ENCODE assay signal across 18 mouse cellular contexts in genomic region chr12:36289634-36290033, GRCm38 (mm10). TPM values are rescaled to one million over a fixed set of nuclear protein-coding genes. Genes with fewer than 3 reads are reported as not detected.
A peak's percentile ranks its signal among the peaks of the same experiment; 100 is the strongest.
DNase-seq lines count a peak whose midpoint lies in the region.
"Had no signal": no experiment of that assay in that cellular context is flagged by ENCODE, and none has a peak within 500 bp of the region (broad histone marks: within the 10 kb centered on the region; RNA-seq: fewer than 3 reads in every experiment).

No protein-coding gene starts in this region.

- intact Hi-C loops in left cerebral cortex, postnatal 4 days (cut with DNase I): no loop called here
- intact Hi-C loops in left cerebral cortex, postnatal 25 days (cut with DNase I): no loop called here

- peak; percentile 4 for DNase-seq in gastrocnemius, adult 18-20 months (ENCODE audit: low spot score)
- no peak for DNase-seq in gastrocnemius, adult 8-10 months (ENCODE audit: low spot score in 2 of 2)
- DNase-seq in left cerebral cortex, postnatal 4 days: peak; percentile 82
- no peak for DNase-seq in left cerebral cortex, postnatal 25 days (ENCODE audit: low spot score in 2 of 2)
- DNase-seq in cerebellum, postnatal 25 days: peak; percentile 80 to 88
- DNase-seq in skeletal muscle tissue, adult 2 months (ENCODE audit: low read depth, low spot score): peak; percentile 16
- DNase-seq in retina, postnatal 1 day: no peak
- DNase-seq: kidney, adult 2 months; kidney, postnatal 14 days; layer of hippocampus, adult 9-11 months; liver, postnatal 0 days; right cerebral cortex, postnatal 25 days; thymus, postnatal 4 days had no signal

RNA-seq across cellular contexts. Expression of gene Sostdc1, which starts 24.3 kb away (rescaled TPM):
- total RNA-seq in gastrocnemius, adult 18-20 months (2021): under 1 TPM; 0.12 to 0.16 TPM
- total RNA-seq in gastrocnemius, adult 8-10 months (2022): under 1 TPM in 3 of 4 experiments, not detected in 1; 0.16 to 0.22 (median 0.21) TPM
- 1 to 10 TPM; 4.5 to 5.0 TPM for total RNA-seq in left cerebral cortex, postnatal 4 days (2021)
- 1 to 10 TPM; 3.0 to 5.0 TPM for total RNA-seq in left cerebral cortex, postnatal 25 days (2021)
- total RNA-seq: granulocyte monocyte progenitor cell, adult 5-6 weeks; megakaryocyte-erythroid progenitor cell, adult 5-6 weeks had no signal

RNA-seq across cellular contexts. Expression of gene Lrrc72, which starts 36.4 kb away (rescaled TPM):
- total RNA-seq in gastrocnemius, adult 18-20 months (2021): not detected
- not detected for total RNA-seq in gastrocnemius, adult 8-10 months (2022)
- not detected for total RNA-seq in left cerebral cortex, postnatal 4 days (2021)
- total RNA-seq in left cerebral cortex, postnatal 25 days (2021): not detected
- total RNA-seq: adrenal gland, postnatal 4 days; ES-E14; granulocyte monocyte progenitor cell, adult 5-6 weeks; heart, postnatal 14 days; megakaryocyte-erythroid progenitor cell, adult 5-6 weeks had no signal

Comparison
In these comparisons a context has a peak if more than half of its experiments do, and no peak if none do; other contexts are left out.
1. DNase-seq: peak in gastrocnemius, adult 18-20 months (single experiment), left cerebral cortex, postnatal 4 days (single experiment), cerebellum, postnatal 25 days (2 of 2) and skeletal muscle tissue, adult 2 months (single experiment); none in gastrocnemius, adult 8-10 months (0 of 2), left cerebral cortex, postnatal 25 days (0 of 2) and retina, postnatal 1 day (single experiment).